Mouse (Mus musculus) monocyte, adult 2 months (primary cell): ENCODE results near the gene Limd1.
A peak's percentile ranks its signal among the peaks of the same experiment; 100 is the strongest.

ENCODE experiments used
- DNase-seq, 2 experiments: peaks; one replicate each; pipeline ENCODE4 v3.0.0; 2022; ENCODE audit warnings: low spot score in 2 of 2, low read depth in 1 of 2

Gene Limd1

GRCm38 (mm10) chr9:123515087-123515486 lies 36.6 kb downstream of the Limd1 start:
- no peak for DNase-seq

- DNase-seq, result no peak
Measured at GRCm38 (mm10) chr9:123516641-123517385, 38.3 kb downstream of the Limd1 start.

GRCm38 (mm10) chr9:123518969-123519894 lies 40.7 kb downstream of the Limd1 start:
- no peak for DNase-seq

- DNase-seq, result no peak
Measured at GRCm38 (mm10) chr9:123520735-123521134, 42.2 kb downstream of the Limd1 start.

GRCm38 (mm10) chr9:123523676-123524075 lies 45.2 kb downstream of the Limd1 start:
- DNase-seq, result peak in 1 of 2 experiments; percentile 24

GRCm38 (mm10) chr9:123525095-123525494 lies 46.6 kb downstream of the Limd1 start:
- peak in 1 of 2 experiments; percentile 31 for DNase-seq

GRCm38 (mm10) chr9:123526502-123526901 lies 48.0 kb downstream of the Limd1 start:
- no peak for DNase-seq

- DNase-seq, result no peak
Measured at GRCm38 (mm10) chr9:123528087-123528925, 49.8 kb downstream of the Limd1 start.

GRCm38 (mm10) chr9:123528926-123529295 lies 50.4 kb downstream of the Limd1 start:
- no peak for DNase-seq

GRCm38 (mm10) chr9:123529392-123530157 lies 51.1 kb downstream of the Limd1 start, which contains the start of gene Sacm1l:
Sacm1l (plus strand) TSS chr9:123529759.
- peak; percentile 94 to 96 for DNase-seq

DNA sequence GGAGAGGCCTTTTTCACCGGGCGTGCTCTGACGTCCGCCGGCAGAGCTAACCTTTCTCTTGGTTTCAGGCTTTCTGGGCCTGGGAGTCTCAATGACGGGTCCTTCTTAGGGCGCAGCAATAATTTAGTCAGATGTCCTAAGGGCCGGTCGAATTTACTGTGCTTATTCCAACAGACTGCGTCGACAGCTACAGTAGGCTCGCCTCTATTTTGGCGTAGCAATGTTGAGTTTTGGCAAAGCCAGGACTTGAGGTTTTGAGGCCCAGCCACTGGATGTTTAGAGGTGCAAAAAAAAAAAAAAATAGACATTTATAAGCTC lies 51.6 kb downstream of the Limd1 start:
- no peak for DNase-seq

GRCm38 (mm10) chr9:123530566-123531130 lies 52.1 kb downstream of the Limd1 start:
- DNase-seq, result no peak

DNA sequence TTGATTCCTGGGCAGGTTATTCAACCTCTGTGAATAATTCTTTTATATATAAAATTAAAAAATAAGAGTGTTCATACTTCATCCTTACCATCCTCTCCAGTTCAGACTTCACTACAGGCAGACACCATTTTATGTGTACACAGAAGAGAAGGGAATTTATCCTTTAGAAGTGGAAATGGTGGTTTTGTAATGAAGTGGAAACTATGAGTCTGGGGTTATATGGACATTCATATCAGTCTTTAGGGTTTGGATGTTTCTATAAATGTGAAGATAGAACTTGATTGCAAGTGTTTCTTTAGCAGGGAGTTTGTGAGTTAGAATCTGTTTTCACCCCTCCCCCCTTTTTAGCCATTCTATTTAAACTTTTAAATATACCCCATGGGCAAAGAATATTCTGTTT lies 52.7 kb downstream of the Limd1 start:
- DNase-seq, result no peak

DNA sequence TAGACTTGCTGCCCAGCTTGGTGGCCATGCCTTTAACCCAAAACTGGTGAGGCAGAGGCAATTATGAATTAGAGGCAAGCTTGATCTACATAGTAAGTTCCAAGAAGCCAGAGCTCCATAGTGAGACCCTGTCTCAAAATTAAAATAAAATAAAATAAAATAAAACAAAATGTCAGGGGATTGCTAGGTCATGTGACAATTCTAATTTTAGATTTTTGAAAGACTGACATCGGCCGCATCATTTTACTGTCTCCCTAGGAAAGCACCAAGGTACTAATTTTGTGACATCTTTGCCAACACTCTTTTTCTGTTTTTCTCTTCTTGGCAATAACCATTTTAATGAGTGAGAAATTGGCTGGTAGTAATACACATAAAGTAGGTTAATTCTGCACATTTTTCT lies 58.1 kb downstream of the Limd1 start:
- no peak for DNase-seq

- no peak for DNase-seq
Measured at GRCm38 (mm10) chr9:123538189-123538588, 59.7 kb downstream of the Limd1 start.

DNA sequence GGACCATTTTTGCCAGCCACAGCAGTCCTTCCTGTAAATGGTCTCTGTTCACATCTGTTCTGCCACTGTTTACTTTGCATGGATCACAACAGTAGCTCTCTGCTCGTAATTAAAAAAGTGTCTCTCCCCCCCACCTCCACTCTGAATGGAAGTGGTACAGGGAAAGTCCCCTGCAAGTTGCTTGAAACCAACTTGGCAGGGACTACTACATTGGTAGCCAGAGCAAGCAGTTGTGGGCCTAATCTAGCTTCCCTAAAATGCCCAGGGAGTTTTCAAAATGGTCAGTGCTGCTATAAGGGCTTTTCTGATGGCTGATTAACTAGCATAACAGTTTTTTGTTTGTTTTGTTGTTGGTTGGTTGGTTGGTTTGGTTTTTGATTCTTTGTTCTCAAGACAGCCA lies 60.6 kb downstream of the Limd1 start:
- DNase-seq, result no peak

DNA sequence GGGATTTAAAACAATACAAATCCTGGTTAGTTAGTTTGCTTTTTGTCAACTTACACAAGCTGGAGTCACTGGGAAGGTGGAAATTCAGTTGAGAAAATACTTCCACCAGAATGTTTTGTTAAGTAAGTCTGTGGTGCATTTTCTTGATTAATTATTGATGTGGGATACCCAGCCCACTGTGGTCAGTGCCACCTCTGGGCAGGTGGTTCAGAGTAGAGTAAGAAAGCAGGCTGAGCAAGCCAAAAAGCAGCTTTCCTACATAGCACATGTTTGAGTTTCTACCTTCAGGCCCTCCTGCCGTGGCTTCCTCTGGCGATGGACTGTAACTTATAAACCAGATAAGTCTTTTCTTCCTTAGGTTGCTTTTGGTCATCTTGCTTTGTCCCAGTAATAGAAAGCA lies 61.3 kb downstream of the Limd1 start:
- no peak for DNase-seq

- DNase-seq, result no peak
Measured at GRCm38 (mm10) chr9:123554599-123554998, 76.1 kb downstream of the Limd1 start.
